Mouse (Mus musculus) kidney, adult 9 months (tissue): Measurements from ENCODE around the gene Ndufa13.
A peak's percentile ranks its signal among the peaks of the same experiment; 100 is the strongest.

ENCODE experiments used
- DNase-seq: peaks from one replicate; pipeline ENCODE4 v3.0.0; 2022

The Ndufa13 gene

DNA sequence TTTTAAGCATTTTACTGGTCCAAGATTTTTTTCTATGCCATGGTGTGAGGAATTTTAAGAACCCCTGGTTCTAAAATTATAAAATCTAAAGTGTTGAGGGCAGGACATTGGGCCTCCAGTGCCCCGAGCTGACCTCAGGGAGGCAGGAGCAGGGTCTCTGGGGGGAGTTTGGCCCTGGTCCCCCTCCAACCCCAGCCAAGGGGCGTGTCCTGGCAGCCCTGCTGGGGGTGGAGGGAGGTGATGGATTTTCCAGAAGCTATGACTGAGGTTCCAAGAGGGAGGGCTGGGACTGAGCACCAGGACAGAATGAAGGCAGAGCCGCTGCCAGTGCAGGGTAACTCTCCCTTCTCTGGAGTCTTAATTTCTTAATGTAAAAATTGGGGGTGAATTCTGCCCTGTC, 24.4 kb downstream of the Ndufa13 start:
- DNase-seq, result no peak

DNA sequence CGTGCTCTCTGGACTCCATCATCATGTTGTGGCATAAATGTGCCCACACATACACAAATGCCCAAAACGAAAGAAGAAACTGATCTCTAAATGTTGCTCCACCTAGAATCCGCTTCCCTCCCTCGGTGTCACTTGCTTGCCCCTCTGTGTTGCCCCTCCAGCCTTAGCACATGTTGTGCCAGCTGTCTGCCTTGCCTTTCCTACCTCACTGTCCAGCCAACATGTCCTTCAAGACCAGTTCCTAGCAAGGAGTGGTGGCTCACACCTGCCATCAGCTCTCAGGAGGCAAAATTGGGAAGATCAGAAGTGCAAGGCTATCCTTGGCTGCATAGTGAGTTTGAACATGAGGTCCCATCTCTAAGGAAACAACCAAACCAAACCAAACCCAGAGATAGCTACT, 25.0 kb downstream of the Ndufa13 start:
- DNase-seq, result no peak

DNA sequence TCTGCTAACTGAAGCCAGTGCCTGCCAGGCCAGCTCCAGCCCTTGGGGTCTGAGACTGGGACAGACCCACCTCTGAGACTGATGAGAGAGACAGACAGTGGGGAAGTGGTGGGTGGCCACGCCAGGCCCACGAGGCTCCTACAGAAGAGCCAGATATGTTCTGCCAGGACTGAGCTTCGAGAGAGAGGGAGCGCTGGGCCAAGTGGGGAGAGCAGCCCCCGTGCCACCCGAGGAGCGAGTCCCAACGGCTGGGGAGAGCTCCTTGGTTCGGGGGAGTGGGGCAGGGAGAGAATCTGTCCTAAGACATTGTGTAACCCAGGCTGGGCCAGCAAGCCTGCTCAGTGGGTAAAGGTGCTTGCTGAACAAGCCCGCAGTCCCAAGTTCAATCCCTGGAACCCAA, 25.4 kb downstream of the Ndufa13 start:
- no peak for DNase-seq

GRCm38 (mm10) chr8:69876097-69876496, 26.3 kb downstream of the Ndufa13 start:
- DNase-seq, result no peak

GRCm38 (mm10) chr8:69874654-69875053, 27.7 kb downstream of the Ndufa13 start:
- no peak for DNase-seq

GRCm38 (mm10) chr8:69874155-69874554, 28.2 kb downstream of the Ndufa13 start:
- DNase-seq, result peak; percentile 77

- DNase-seq, result no peak
Observed at GRCm38 (mm10) chr8:69870907-69871306, 31.5 kb downstream of the Ndufa13 start.

DNA sequence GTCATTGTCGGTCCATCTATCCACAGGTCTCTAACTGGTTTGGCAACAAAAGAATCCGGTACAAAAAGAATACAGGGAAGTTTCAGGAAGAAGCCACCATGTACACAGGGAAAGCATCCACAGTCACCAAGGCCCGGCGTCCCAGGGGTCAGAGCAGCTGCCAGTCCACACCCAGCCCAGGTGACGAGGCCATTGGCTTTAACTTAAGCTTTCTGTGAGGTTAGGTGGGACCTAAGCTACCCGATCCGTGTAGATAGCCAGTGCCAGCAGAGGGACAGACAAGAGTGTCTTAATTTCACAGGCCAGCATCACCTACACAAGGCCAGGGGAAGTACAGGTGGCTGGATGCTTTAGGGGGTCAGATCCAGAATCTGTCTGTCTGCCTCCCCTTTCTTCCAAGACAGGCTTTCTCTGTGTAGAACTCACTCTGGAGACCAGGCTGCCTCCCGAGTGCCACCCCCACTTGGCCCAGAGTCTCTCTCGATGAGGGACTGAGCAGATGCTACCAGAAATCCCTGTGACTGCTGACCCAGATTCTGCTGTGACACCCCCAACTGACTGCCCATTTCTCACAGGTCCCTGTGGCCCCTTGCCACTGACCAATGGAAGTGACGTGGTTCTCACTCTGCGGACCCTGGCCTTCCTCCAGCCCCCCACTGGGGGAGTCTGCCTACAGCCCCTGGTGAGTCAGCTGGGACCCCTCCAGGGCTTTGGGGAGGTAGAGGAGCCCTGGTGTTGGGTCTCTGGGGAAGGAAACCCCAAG, 32.2 kb downstream of the Ndufa13 start:
- no peak for DNase-seq

DNA sequence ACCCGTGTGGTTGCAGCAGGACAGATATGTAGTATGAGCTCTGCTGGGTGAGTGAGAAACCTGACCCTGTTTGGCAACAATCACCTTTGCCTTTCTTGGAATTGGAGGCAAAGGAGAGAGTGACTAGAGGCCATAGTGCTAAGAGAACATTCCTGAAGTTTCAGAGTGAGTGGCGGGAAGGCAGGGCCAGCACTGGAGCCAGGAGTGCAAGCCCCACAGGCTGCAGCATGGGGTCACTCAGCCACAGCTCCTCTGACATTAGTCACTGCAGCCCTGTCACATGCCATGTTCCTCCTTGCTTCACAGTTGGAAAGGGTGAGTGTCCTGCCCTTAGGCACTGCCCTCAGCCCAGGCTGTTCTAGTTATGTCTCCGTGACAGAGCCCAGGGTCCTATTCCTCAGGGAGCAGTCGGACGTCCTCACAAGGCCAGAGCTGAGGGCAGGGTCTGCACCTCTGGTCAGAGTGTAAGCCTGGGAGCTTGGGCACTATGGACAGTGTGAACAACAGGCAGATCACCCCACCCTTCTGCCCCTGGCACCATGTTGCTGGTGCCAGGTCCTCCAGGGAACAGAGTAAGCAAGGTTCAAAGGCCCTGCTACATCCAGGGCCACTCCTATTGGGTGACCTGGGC, 34.5 kb downstream of the Ndufa13 start:
- no peak for DNase-seq

DNA sequence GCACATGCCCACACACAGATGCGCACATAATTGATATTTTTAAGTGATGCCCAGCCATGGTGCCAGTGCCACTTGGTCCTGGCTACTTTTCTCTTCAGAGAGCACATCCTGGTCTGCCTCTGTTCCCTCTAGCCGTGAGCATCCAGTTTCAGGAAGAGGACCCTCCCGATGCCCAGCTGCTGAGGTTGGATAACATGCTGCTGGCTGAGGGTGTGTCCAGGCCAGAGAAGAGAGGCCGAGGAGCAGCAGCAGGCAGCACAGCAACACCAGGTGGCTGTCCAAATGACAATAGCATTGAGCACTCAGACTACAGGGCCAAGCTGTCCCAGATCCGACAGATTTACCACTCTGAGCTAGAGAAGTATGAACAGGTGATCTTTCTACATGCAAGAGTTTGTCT, 38.2 kb downstream of the Ndufa13 start:
- DNase-seq, result no peak

- no peak for DNase-seq
Observed at GRCm38 (mm10) chr8:69863387-69864020, 38.9 kb downstream of the Ndufa13 start.

DNA sequence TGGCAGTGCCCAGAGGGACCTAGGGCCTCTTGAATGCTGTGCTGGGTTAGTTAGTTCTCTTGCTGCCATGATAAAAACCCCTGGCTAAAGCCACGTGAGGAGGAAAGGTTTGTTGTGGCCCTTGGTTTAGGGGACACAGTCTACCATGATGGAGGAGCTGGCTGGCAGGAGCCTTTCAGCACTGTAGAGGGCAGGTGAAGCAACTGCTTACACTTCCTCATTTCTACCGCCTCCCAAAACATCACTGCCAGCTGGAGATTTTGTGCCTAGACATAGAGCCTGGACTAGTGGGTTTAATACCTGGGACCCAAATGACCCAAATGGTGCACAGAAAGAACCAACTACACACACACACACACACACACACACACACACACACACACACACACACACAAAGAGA, 41.1 kb downstream of the Ndufa13 start:
- DNase-seq, result no peak

DNA sequence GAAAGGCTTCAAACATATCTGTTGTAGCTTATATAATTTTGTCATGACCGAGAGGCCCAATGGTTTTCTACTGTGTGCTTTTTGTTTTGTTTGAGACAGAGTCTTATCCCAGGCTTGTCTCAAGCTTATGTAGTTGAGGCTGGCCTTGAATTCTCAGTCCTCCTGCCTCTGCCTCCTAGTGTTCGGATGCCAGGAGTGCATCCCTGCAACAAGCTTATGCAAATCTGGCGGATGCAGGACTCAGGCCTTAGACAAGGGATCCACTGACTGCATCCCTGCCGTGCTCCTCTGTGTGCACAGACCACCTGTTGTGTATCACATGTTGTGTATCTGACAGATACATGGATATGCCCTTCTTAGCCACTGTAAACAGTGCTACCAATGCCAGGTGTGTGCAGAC, 41.6 kb downstream of the Ndufa13 start:
- no peak for DNase-seq

DNA sequence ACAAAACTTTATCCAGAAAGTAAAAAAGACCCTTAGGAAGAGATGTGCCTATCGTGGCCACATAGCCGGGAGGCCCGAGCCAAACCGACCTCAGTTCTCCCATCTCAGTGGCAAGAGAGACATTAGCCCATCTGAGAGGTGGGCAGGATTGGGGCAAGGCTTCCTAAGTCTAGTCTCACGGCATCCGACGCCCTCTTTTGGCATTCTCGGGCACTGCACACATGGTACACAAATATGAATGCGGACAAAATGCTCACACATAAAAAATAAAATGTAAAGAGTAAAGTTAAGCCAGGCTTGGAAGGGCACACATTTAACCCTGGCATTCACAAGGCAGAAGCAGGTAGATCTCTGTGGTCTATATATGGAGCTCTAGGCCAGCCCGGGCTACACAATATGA, 48.5 kb downstream of the Ndufa13 start:
- no peak for DNase-seq

- DNase-seq, result no peak
Observed at GRCm38 (mm10) chr8:69850926-69851506, 51.3 kb downstream of the Ndufa13 start.

DNA sequence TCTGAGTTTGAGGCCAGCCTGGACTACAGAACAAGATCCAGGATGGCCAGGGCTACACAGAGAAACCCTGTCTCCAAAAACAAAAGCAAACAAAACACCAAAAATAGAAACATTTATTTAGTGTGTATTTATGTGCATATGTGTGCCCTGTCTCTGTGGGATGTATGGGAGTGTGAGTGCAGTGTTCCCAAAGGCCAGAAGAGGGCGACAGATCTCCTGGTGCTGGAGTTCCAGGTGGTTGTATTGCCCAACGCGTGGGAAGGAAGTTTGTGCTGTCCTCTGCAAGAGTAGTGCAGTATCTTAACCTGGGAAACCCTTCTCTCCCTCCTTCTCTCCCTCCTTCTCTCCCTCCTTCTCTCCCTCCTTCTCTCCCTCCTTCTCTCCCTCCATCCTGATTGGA, 52.5 kb downstream of the Ndufa13 start:
- no peak for DNase-seq

DNA sequence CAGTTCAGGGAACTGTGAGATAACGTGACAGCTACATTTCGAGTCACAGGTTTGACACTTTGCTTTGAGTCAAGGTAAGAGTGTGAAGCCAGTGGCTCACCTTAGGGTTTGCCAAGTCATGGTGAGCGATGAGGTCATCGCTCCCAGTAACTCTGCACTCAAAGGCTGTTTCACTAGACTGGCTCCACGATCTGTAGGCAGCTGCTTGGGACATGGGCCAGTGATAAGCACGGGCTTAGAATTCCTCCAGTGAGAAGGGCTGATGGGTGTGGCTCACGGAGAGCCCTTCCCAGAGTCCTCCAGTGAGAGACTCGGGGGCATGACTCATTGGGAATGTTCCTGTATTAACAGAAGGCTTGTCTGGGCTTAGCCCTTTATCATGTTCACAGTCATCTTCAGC, 53.4 kb downstream of the Ndufa13 start:
- no peak for DNase-seq

- no peak for DNase-seq
Observed at GRCm38 (mm10) chr8:69847167-69848065, 54.9 kb downstream of the Ndufa13 start.
